Mouse (Mus musculus) left cerebral cortex, postnatal 4 days (tissue): ENCODE results near the gene Gm49630. TPM values are rescaled to one million over a fixed set of nuclear protein-coding genes. Genes with fewer than 3 reads are reported as not detected.

Experiments used
- total RNA-seq, 2 experiments: library from RNA; stranded (reverse); gene quantifications; 2 replicates each; pipeline ENCODE4 v1.2.3; 2021

Gm49630 gene
- total RNA-seq, 2 experiments from 2014 or later = not detected

Other genes starting within 250 kb of the Gm49630 start
- gene Rps6ka2, start 201.9 kb downstream of the Gm49630 start, total RNA-seq = 10 to 100 TPM; 36.7 to 38.5 TPM
- gene Tcp10a, start 47.3 kb downstream of the Gm49630 start, total RNA-seq = not detected
- under 1 TPM in 1 of 2 experiments, not detected in 1; 0.28 TPM for gene Ttll2, start 19.3 kb downstream of the Gm49630 start, total RNA-seq
- gene Unc93a2, start 13.5 kb upstream of the Gm49630 start, total RNA-seq = under 1 TPM in 1 of 2 experiments, not detected in 1; 0.24 TPM